Mouse (Mus musculus) heart, postnatal 0 days (tissue): Measurements from ENCODE around the gene Ccdc40.

Experiments
- CTCF ChIP-seq: IDR thresholded peaks from 2 replicates; pipeline ENCODE4 v1.5.1; 2016; ENCODE audit warnings: antibody characterized with exemption, control low read depth, low read depth
- EP300 ChIP-seq: IDR thresholded peaks from 2 replicates; pipeline ENCODE4 v1.6.1; 2016; ENCODE audit warnings: antibody characterized with exemption, low read depth

- TF ChIP-seq CTCF, result no peak
- no peak for TF ChIP-seq EP300
These were observed 30.5 kb upstream of the Ccdc40 start for GRCm38 (mm10) chr11:119197618-119198563.
